Mouse (Mus musculus): ENCODE data around the gene Tmem54. TPM values are rescaled to one million over a fixed set of nuclear protein-coding genes. Genes with fewer than 3 reads are reported as not detected.

Tmem54 gene
- polyA plus RNA-seq, 1 experiment: not detected

DNA sequence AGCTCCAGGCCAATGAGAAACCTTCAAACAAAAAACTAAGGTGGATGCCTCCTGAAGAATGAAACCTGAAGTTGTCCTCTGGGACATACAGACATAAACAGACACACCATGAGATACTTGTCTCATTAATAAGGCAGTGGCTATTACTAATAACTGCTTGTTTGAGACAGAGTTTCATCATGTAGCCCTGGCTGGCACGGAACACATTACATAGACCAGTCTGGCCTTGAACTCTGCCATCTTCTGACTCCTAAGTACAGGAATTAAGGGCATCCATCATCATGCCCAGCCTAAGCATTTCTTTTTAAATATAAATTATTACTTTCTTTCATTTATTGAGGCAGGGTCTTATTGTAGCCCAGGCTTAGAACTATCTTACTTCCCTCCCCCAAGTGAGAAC, 55.7 kb downstream of the Tmem54 start:
- Histone ChIP-seq H3K27ac (ENCODE audit: insufficient read depth, low read length) (no peak overlapping the region), H3K4me3 (ENCODE audit: insufficient read depth, low read length) (no peak overlapping the region), H3K4me1 (ENCODE audit: control insufficient read depth, insufficient read depth, low read length) (no peaks in the 10 kb centered on the region; the same call in 1 of the 2 replicates)
- TF ChIP-seq CTCF (IDR thresholded peaks at IDR 0.05; ENCODE audit: extremely low read depth, insufficient read depth, low read length): no peak
- no peak for TF ChIP-seq POLR2A (IDR thresholded peaks at IDR 0.05; ENCODE audit: extremely low read depth, insufficient read depth, low read length)

Other genes starting within 250 kb of the Tmem54 start
- 10.7 and 11.2 TPM in 2 replicates for gene Trim62, start 222.0 kb upstream of the Tmem54 start, polyA plus RNA-seq (2012; rRNA removed)
- 46.0 and 51.4 TPM in 2 replicates for gene Azin2, start 143.1 kb upstream of the Tmem54 start, polyA plus RNA-seq (2012; rRNA removed)
- gene Ak2, start 113.6 kb upstream of the Tmem54 start, polyA plus RNA-seq (2012; rRNA removed): 36.3 and 38.7 TPM in 2 replicates
- gene Rnf19b, start 47.3 kb upstream of the Tmem54 start, polyA plus RNA-seq (2012; rRNA removed): 48.9 and 51.7 TPM in 2 replicates
- 1,156 and 1,221 TPM in 2 replicates for gene Hpca, start 16.5 kb downstream of the Tmem54 start, polyA plus RNA-seq (2012; rRNA removed)
- 72.0 and 76.5 TPM in 2 replicates for gene Fndc5, start 31.5 kb downstream of the Tmem54 start, polyA plus RNA-seq (2012; rRNA removed)
- 24.3 and 24.4 TPM in 2 replicates for gene S100pbp, start 84.2 kb downstream of the Tmem54 start, polyA plus RNA-seq (2012; rRNA removed)
- 76.3 and 79.9 TPM in 2 replicates for gene Yars, start 84.2 kb downstream of the Tmem54 start, polyA plus RNA-seq (2012; rRNA removed)
- gene C77080, start 155.9 kb downstream of the Tmem54 start, polyA plus RNA-seq (2012; rRNA removed): 14.4 and 15.0 TPM in 2 replicates
- 0.98 and 1.1 TPM in 2 replicates for gene Sync, start 182.1 kb downstream of the Tmem54 start, polyA plus RNA-seq (2012; rRNA removed)
- gene Rbbp4, start 229.8 kb downstream of the Tmem54 start, polyA plus RNA-seq (2012; rRNA removed): 64.5 and 65.4 TPM in 2 replicates
- gene Zbtb8os, start 230.1 kb downstream of the Tmem54 start, polyA plus RNA-seq (2012; rRNA removed): 29.6 and 31.5 TPM in 2 replicates

Data from cortical plate, adult 2 months (tissue).